ENCODE assay signal across 5 mouse cellular contexts in the genomic region with DNA sequence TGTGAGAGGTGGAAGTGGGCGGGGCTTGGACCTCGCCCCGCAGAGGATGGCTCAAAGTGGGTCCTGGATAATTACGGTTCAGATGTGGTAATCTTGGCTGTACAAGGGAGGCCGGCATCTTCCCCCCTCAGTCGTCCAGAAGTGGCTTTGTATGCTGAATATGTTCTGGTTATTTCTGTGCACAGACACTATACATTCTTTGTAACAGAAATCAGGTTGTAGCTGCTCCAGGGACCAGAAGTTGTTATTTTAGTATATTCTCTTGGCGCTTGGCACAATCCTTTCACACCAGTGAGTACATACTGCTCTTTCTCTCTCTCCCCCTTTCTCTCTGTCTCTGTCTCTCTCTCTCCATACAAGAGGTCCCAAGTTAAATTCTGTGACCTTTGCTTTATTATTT.
"Had no signal": no experiment of that assay in that cellular context is flagged by ENCODE, and none has a peak within 500 bp of the region (broad histone marks: within the 10 kb centered on the region; RNA-seq: fewer than 3 reads in every experiment).

No protein-coding gene starts in this region.

- H3K9me3 ChIP-seq: limb, embryonic 15.5 days; midbrain, embryonic 13.5 days; neural tube, embryonic 15.5 days; stomach, embryonic 15.5 days had no signal

- H3K27me3 ChIP-seq: midbrain, embryonic 13.5 days; neural tube, embryonic 15.5 days; stomach, embryonic 15.5 days had no signal

- H3K27ac ChIP-seq: limb, embryonic 15.5 days; liver, embryonic 14.5 days; midbrain, embryonic 13.5 days; neural tube, embryonic 15.5 days; stomach, embryonic 15.5 days had no signal

- H3K4me3 ChIP-seq: limb, embryonic 15.5 days; midbrain, embryonic 13.5 days; neural tube, embryonic 15.5 days; stomach, embryonic 15.5 days had no signal

- H3K36me3 ChIP-seq: limb, embryonic 15.5 days; stomach, embryonic 15.5 days had no signal

- H3K4me2 ChIP-seq: limb, embryonic 15.5 days; midbrain, embryonic 13.5 days; neural tube, embryonic 15.5 days; stomach, embryonic 15.5 days had no signal

- H3K9ac ChIP-seq: limb, embryonic 15.5 days; liver, embryonic 14.5 days; midbrain, embryonic 13.5 days; neural tube, embryonic 15.5 days; stomach, embryonic 15.5 days had no signal
